Mouse (Mus musculus) cerebellum, postnatal 10 days (tissue): ENCODE results near the gene Nup43.
"Not testable (repeated sequence)": the region's sequence is repeated elsewhere in the genome, so short reads cannot be mapped to it uniquely, and the experiment has no call there.

Source experiments
- DNase-seq, 2 experiments: peaks; one replicate each; pipeline ENCODE4 v3.0.0; 2021; ENCODE audit warnings: mixed read lengths in 2 of 2

Nup43 gene

GRCm38 (mm10) chr10:7667342-7667802 lies at the start of gene Nup43:
TSS of gene Nup43 (plus strand) at chr10:7667503.
- peak; percentile 94 to 95 for DNase-seq

GRCm38 (mm10) chr10:7617556-7617955 lies 49.7 kb upstream of the Nup43 start:
- not testable (repeated sequence) for DNase-seq

- DNase-seq = no peak
Observed at GRCm38 (mm10) chr10:7619821-7620241, 47.5 kb upstream of the Nup43 start.

GRCm38 (mm10) chr10:7620723-7621122 lies 46.6 kb upstream of the Nup43 start:
- no peak for DNase-seq

GRCm38 (mm10) chr10:7622378-7622777 lies 44.9 kb upstream of the Nup43 start:
- DNase-seq = peak in 1 of 2 experiments; percentile 15

GRCm38 (mm10) chr10:7623861-7624518 lies 43.3 kb upstream of the Nup43 start:
- DNase-seq = peak; percentile 23 to 24

GRCm38 (mm10) chr10:7629092-7629491 lies 38.2 kb upstream of the Nup43 start:
- DNase-seq = no peak

GRCm38 (mm10) chr10:7630286-7630685 lies 37.0 kb upstream of the Nup43 start:
- no peak for DNase-seq

GRCm38 (mm10) chr10:7630951-7631720 lies 36.2 kb upstream of the Nup43 start:
- no peak for DNase-seq

GRCm38 (mm10) chr10:7640366-7640765 lies 26.9 kb upstream of the Nup43 start:
- no peak for DNase-seq

- no peak for DNase-seq
Observed at GRCm38 (mm10) chr10:7645911-7646310, 21.4 kb upstream of the Nup43 start.

- DNase-seq = no peak
Observed at GRCm38 (mm10) chr10:7649059-7649458, 18.2 kb upstream of the Nup43 start.

GRCm38 (mm10) chr10:7651057-7651456 lies 16.2 kb upstream of the Nup43 start:
- no peak for DNase-seq

- DNase-seq = no peak
Observed at GRCm38 (mm10) chr10:7662471-7663141, 4.7 kb upstream of the Nup43 start.

GRCm38 (mm10) chr10:7663159-7664026 lies 3.9 kb upstream of the Nup43 start:
- DNase-seq = peak; percentile 95 to 96

- DNase-seq = no peak
Observed at GRCm38 (mm10) chr10:7664027-7664526, 3.2 kb upstream of the Nup43 start.

GRCm38 (mm10) chr10:7664889-7665288 lies 2.4 kb upstream of the Nup43 start:
- no peak for DNase-seq

GRCm38 (mm10) chr10:7673673-7674072 lies 6.4 kb downstream of the Nup43 start:
- peak; percentile 47 to 49 for DNase-seq

- peak; percentile 95 to 96 for DNase-seq
Observed at GRCm38 (mm10) chr10:7680731-7681301, 13.5 kb downstream of the Nup43 start, which contains the start of the genes Pcmt1 and Lats1. TSS of gene Pcmt1 (minus strand) at chr10:7681136. TSS of gene Lats1 (plus strand) at chr10:7681214.

GRCm38 (mm10) chr10:7681343-7682025 lies 14.2 kb downstream of the Nup43 start:
- DNase-seq = peak; percentile 85 to 87

GRCm38 (mm10) chr10:7682249-7682648 lies 14.9 kb downstream of the Nup43 start:
- no peak for DNase-seq
